Mouse (Mus musculus) CH12.LX (cell line): ENCODE measurements around the gene Tmsb4x.

Source experiments
- MAX ChIP-seq: IDR thresholded peaks from 2 replicates; pipeline ENCODE4 v1.6.1; 2011; ENCODE audit warnings: low read length, improper control_type of control experiment
- ZNF384 ChIP-seq: IDR thresholded peaks from 2 replicates; pipeline ENCODE4 v1.6.1; 2012; ENCODE audit warnings: low read depth, low read length, improper control_type of control experiment, inconsistent platforms

GRCm38 (mm10) chrX:167166051-167166450, 43.1 kb downstream of the Tmsb4x start:
- TF ChIP-seq MAX (no peak), ZNF384 (no peak)
